Mouse (Mus musculus): ENCODE results near the gene Osbpl9.

- TF ChIP-seq CTCF (IDR thresholded peaks at IDR 0.05; ENCODE audit: insufficient read depth, low read depth, low read length) (no peak), POLR2A (IDR thresholded peaks at IDR 0.05; ENCODE audit: insufficient read depth, low read depth, low read length) (no peak)
Measured at GRCm38 (mm10) chr4:109106594-109106993, 95.5 kb downstream of the Osbpl9 start.

Measured in olfactory bulb, adult 2 months (tissue).